Mouse (Mus musculus) kidney, embryonic 15.5 days (tissue): ENCODE results near the gene Wnt11. TPM values are rescaled to one million over a fixed set of nuclear protein-coding genes. Genes with fewer than 3 reads are reported as not detected.

Experiments
- ATAC-seq: fragments of 200-750 bp; cut with Nextera tagmentation; replicated peaks from 2 replicates; pipeline ENCODE4 v1.8.0; 2017; ENCODE audit warnings: moderate TSS enrichment; ENCODE audit not compliant: low FRiP score
- H3K27ac ChIP-seq: fragments of 300-500 bp; sonication (generic); 2 replicates; pipeline ENCODE4 v1.5.1; 2015; ENCODE audit warnings: mild to moderate bottlenecking, inconsistent platforms
- H3K27me3 ChIP-seq: fragments of 300-500 bp; sonication (generic); 2 replicates; pipeline ENCODE4 v1.6.1; 2015; ENCODE audit warnings: inconsistent platforms
- H3K36me3 ChIP-seq: fragments of 300-500 bp; sonication (generic); 2 replicates; pipeline ENCODE4 v1.6.1; 2015; ENCODE audit warnings: inconsistent platforms
- H3K4me1 ChIP-seq: fragments of 300-500 bp; sonication (generic); 2 replicates; pipeline ENCODE4 v1.6.1; 2015; ENCODE audit warnings: inconsistent platforms
- H3K4me2 ChIP-seq: fragments of 300-500 bp; sonication (generic); 2 replicates; pipeline ENCODE4 v1.6.1; 2015; ENCODE audit warnings: moderate library complexity, mild to moderate bottlenecking, inconsistent platforms
- H3K4me3 ChIP-seq: fragments of 300-500 bp; sonication (generic); replicated peaks from 2 replicates; pipeline ENCODE4 v1.5.1; 2015; ENCODE audit warnings: mild to moderate bottlenecking, inconsistent platforms
- H3K9ac ChIP-seq: fragments of 300-500 bp; sonication (generic); 2 replicates; pipeline ENCODE4 v1.6.1; 2015; ENCODE audit warnings: mild to moderate bottlenecking, inconsistent platforms
- H3K9me3 ChIP-seq: fragments of 300-500 bp; sonication (generic); replicated peaks from 2 replicates; pipeline ENCODE4 v1.6.1; 2016; ENCODE audit warnings: inconsistent platforms
- WGBS: fragments of 180-500 bp; shearing (Covaris S2); methylation state at CpG from one replicate; pipeline ENCODE4 v1.1.7; 2015; ENCODE audit warnings: mixed read lengths; 5-methylcytosine and 5-hydroxymethylcytosine counted together
- polyA plus RNA-seq: library from polyadenylated mRNA; unstranded; fragments of >200 nt; fragmentation: Nextera tagmentation; extraction: Ambion mirVana; gene quantifications from 2 replicates; pipeline ENCODE4 v1.2.1, GENCODE M21; 2015

Wnt11 gene
- polyA plus RNA-seq, 1 experiment from 2014 or later: 35.5 TPM

GRCm38 (mm10) chr7:98894305-98894704, 59.4 kb downstream of the Wnt11 start:
- H3K27me3 ChIP-seq: no peaks in the 10 kb centered on the region
- H3K27ac ChIP-seq: peak overlapping the region; percentile 89
- no peak for ATAC-seq
- H3K4me2 ChIP-seq: no peak overlapping the region
- H3K4me1 ChIP-seq: peaks cover 73% of the 10 kb centered on the region
- no peak overlapping the region for H3K9ac ChIP-seq
- H3K9me3 ChIP-seq: no peaks in the 10 kb centered on the region
- H3K36me3 ChIP-seq: no peaks in the 10 kb centered on the region
- 75% methylated on average over 5 of the region's 5 CpGs for WGBS
- no peak overlapping the region for H3K4me3 ChIP-seq

GRCm38 (mm10) chr7:98894768-98895167, 59.9 kb downstream of the Wnt11 start:
- Histone ChIP-seq H3K4me2 (no peak overlapping the region), H3K27me3 (no peaks in the 10 kb centered on the region), H3K9ac (no peak overlapping the region), H3K9me3 (no peaks in the 10 kb centered on the region), H3K4me1 (peaks cover 72% of the 10 kb centered on the region), H3K27ac (peak overlapping the region; percentile 89), H3K36me3 (no peaks in the 10 kb centered on the region), H3K4me3 (no peak overlapping the region)
- ATAC-seq: 0 out of 2 replicates have a peak, but pooled peaks have one; percentile 47
- WGBS: 31% methylated on average over 5 of the region's 5 CpGs

GRCm38 (mm10) chr7:98895501-98896095, 60.7 kb downstream of the Wnt11 start:
- ATAC-seq: no peak
- H3K4me2 ChIP-seq: 0 out of 2 replicates have a peak overlapping the region, but pooled peaks have one; percentile 1
- peaks cover 75% of the 10 kb centered on the region for H3K4me1 ChIP-seq
- H3K36me3 ChIP-seq: no peaks in the 10 kb centered on the region
- peak overlapping the region; percentile 89 for H3K27ac ChIP-seq
- H3K9ac ChIP-seq: no peak overlapping the region
- H3K4me3 ChIP-seq: no peak overlapping the region
- WGBS: 22% methylated on average over 10 of the region's 10 CpGs
- no peaks in the 10 kb centered on the region for H3K9me3 ChIP-seq
- no peaks in the 10 kb centered on the region for H3K27me3 ChIP-seq

GRCm38 (mm10) chr7:98897323-98897722, 62.4 kb downstream of the Wnt11 start:
- no peak overlapping the region for H3K27ac ChIP-seq
- no peaks in the 10 kb centered on the region for H3K36me3 ChIP-seq
- H3K27me3 ChIP-seq: no peaks in the 10 kb centered on the region
- no peak for ATAC-seq
- H3K4me2 ChIP-seq: no peak overlapping the region
- peaks cover 69% of the 10 kb centered on the region for H3K4me1 ChIP-seq
- H3K9ac ChIP-seq: no peak overlapping the region
- no peaks in the 10 kb centered on the region for H3K9me3 ChIP-seq
- H3K4me3 ChIP-seq: no peak overlapping the region
- WGBS: 91% methylated on average over 8 of the region's 8 CpGs

GRCm38 (mm10) chr7:98899815-98900214, 64.9 kb downstream of the Wnt11 start:
- peak; percentile 73 for ATAC-seq
- WGBS: 36% methylated on average over 4 of the region's 4 CpGs
- H3K36me3 ChIP-seq: no peaks in the 10 kb centered on the region
- H3K4me1 ChIP-seq: peaks cover 70% of the 10 kb centered on the region
- no peak overlapping the region for H3K4me3 ChIP-seq
- H3K9ac ChIP-seq: no peak overlapping the region
- H3K27ac ChIP-seq: peak overlapping the region; percentile 82
- H3K27me3 ChIP-seq: no peaks in the 10 kb centered on the region
- no peaks in the 10 kb centered on the region for H3K9me3 ChIP-seq
- no peak overlapping the region for H3K4me2 ChIP-seq

- no peak overlapping the region for H3K27ac ChIP-seq
- peaks cover 68% of the 10 kb centered on the region for H3K4me1 ChIP-seq
These were observed 66.2 kb downstream of the Wnt11 start for GRCm38 (mm10) chr7:98901120-98901519.

GRCm38 (mm10) chr7:98903884-98904283, 69.0 kb downstream of the Wnt11 start:
- Histone ChIP-seq H3K9me3 (no peaks in the 10 kb centered on the region), H3K4me2 (no peak overlapping the region), H3K36me3 (no peaks in the 10 kb centered on the region), H3K27me3 (no peaks in the 10 kb centered on the region), H3K27ac (peak overlapping the region; percentile 19; the same call in 1 of the 2 replicates), H3K4me3 (no peak overlapping the region), H3K4me1 (peaks cover 48% of the 10 kb centered on the region), H3K9ac (no peak overlapping the region)
- no peak for ATAC-seq
- whole genome bisulfite sequencing: 27% methylated on average over 5 of the region's 5 CpGs

More at GRCm38 (mm10) chr7:98901120-98901519, 66.2 kb downstream of the Wnt11 start:
- Histone ChIP-seq H3K27me3 (no peaks in the 10 kb centered on the region), H3K4me3 (no peak overlapping the region), H3K9ac (no peak overlapping the region), H3K9me3 (no peaks in the 10 kb centered on the region), H3K36me3 (no peaks in the 10 kb centered on the region), H3K4me2 (no peak overlapping the region)
- 90% methylated on average over 1 of the region's 1 CpGs for WGBS
- ATAC-seq: no peak

Other genes starting within 250 kb of the Wnt11 start
- 29.3 and 32.4 TPM in 2 replicates for gene Emsy, start 178.3 kb upstream of the Wnt11 start, polyA plus RNA-seq
- gene Thap12, start 132.0 kb upstream of the Wnt11 start, polyA plus RNA-seq: 61.3 and 61.7 TPM in 2 replicates